Mouse (Mus musculus): Measurements from ENCODE around the gene Adcy4. TPM values are rescaled to one million over a fixed set of nuclear protein-coding genes. Genes with fewer than 3 reads are reported as not detected.
A peak's percentile ranks its signal among the peaks of the same experiment; 100 is the strongest.

Adcy4 gene
- polyA plus RNA-seq, 1 experiment from 2014 or later = 17.7 TPM

- peak overlapping the region; percentile 63 to 79 for H3K27ac ChIP-seq (replicated peaks in 1 of 2; ENCODE audit: control insufficient read depth in 1 of 2, insufficient read depth in 1 of 2, low read depth in 2 of 2, low read length in 2 of 2)
- peak overlapping the region; percentile 80 for H3K9ac ChIP-seq (ENCODE audit: low read length)
- H3K4me1 ChIP-seq (ENCODE audit: control insufficient read depth in 2 of 2, insufficient read depth in 2 of 2, low read length in 2 of 2) = peaks cover 26% of the 10 kb centered on the region in 2 experiments
- no peak for ATAC-seq (ENCODE audit: insufficient number of reproducible peaks, insufficient read depth, low FRiP score, low read depth)
- peak overlapping the region; percentile 59 to 64 for H3K4me3 ChIP-seq (ENCODE audit: control insufficient read depth in 1 of 2, insufficient read depth in 1 of 2, low read depth in 1 of 2, low read length in 2 of 2)
- 0 out of 2 replicates have a peak, but pooled peaks cover 6% of the 10 kb centered on the region for H3K27me3 ChIP-seq (ENCODE audit: control insufficient read depth, insufficient read depth, low read length)
- no peaks in the 10 kb centered on the region for H3K9me3 ChIP-seq (ENCODE audit: control insufficient read depth, low read length)
- H3K36me3 ChIP-seq (ENCODE audit: control insufficient read depth, insufficient read depth, low read length) = peaks cover 6% of the 10 kb centered on the region
- WGBS = 2% methylated on average over 19 of the region's 37 CpGs
- H3K4me2 ChIP-seq (ENCODE audit: low read length) = peak overlapping the region; percentile 82
Observed at GRCm38 (mm10) chr14:55825216-55826051, 41.5 kb upstream of the Adcy4 start.

DNA sequence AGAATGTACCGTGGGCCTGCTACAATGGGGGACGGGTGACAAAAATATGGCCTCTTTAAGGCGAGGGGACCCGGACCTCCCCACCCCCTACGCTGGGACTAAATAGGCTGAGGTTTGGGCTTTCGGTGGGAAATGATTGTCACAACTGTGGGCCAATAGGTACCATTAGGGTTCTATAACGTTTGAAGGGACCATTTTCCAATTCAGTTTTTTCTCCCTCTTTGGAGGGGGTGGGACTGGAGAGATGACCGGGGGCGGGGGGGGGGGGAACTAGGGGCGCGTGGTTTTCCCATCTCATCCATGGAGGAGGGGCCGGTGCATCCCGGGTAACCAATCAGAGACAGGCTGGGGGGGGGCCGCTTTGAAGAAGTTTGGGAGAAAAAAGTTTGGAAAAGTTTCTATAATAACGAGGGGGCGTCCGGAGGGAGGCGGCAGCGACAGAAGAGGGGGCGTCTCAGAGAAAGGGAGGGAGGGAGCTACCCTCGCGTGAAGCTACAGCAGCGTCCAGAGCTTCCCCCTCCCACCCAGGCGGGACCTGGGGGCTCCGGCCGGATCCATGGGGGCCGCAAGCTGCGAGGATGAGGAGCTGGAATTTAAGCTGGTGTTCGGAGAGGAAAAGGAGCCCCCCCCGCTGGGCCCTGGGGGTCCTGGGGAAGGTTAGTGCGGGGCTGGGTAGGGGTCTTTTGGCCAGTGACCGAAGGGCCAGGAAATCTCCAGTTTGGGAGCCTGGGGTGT, 40.8 kb upstream of the Adcy4 start:
- 2% methylated on average over 31 of the region's 32 CpGs for WGBS
- no peak for ATAC-seq (ENCODE audit: insufficient number of reproducible peaks, insufficient read depth, low FRiP score, low read depth)

GRCm38 (mm10) chr14:55824001-55824480, 40.1 kb upstream of the Adcy4 start:
- ATAC-seq (ENCODE audit: insufficient number of reproducible peaks, insufficient read depth, low FRiP score, low read depth) = no peak
- H3K4me2 ChIP-seq (ENCODE audit: low read length) = peak overlapping the region; percentile 82
- H3K27ac ChIP-seq (replicated peaks in 1 of 2; ENCODE audit: control insufficient read depth in 1 of 2, insufficient read depth in 1 of 2, low read depth in 2 of 2, low read length in 2 of 2) = peak overlapping the region; percentile 93 to 96
- peaks cover 26% of the 10 kb centered on the region in 2 experiments for H3K4me1 ChIP-seq (ENCODE audit: control insufficient read depth in 2 of 2, insufficient read depth in 2 of 2, low read length in 2 of 2)
- H3K9me3 ChIP-seq (ENCODE audit: control insufficient read depth, low read length) = no peaks in the 10 kb centered on the region
- peak overlapping the region; percentile 59 to 61 for H3K4me3 ChIP-seq (ENCODE audit: control insufficient read depth in 1 of 2, insufficient read depth in 1 of 2, low read depth in 1 of 2, low read length in 2 of 2)
- H3K9ac ChIP-seq (ENCODE audit: low read length) = peak overlapping the region; percentile 81
- H3K36me3 ChIP-seq (ENCODE audit: control insufficient read depth, insufficient read depth, low read length) = no peaks in the 10 kb centered on the region
- 3% methylated on average over 10 of the region's 10 CpGs for WGBS
- 0 out of 2 replicates have a peak, but pooled peaks cover 6% of the 10 kb centered on the region for H3K27me3 ChIP-seq (ENCODE audit: control insufficient read depth, insufficient read depth, low read length)

More for the DNA sequence above, 40.8 kb upstream of the Adcy4 start:
- Histone ChIP-seq H3K36me3 (ENCODE audit: control insufficient read depth, insufficient read depth, low read length) (peaks cover 3% of the 10 kb centered on the region; the same call in 1 of the 2 replicates), H3K27me3 (ENCODE audit: control insufficient read depth, insufficient read depth, low read length) (0 out of 2 replicates have a peak, but pooled peaks cover 6% of the 10 kb centered on the region), H3K4me3 (ENCODE audit: control insufficient read depth in 1 of 2, insufficient read depth in 1 of 2, low read depth in 1 of 2, low read length in 2 of 2) (peak overlapping the region; percentile 59 to 64), H3K27ac (replicated peaks in 1 of 2; ENCODE audit: control insufficient read depth in 1 of 2, insufficient read depth in 1 of 2, low read depth in 2 of 2, low read length in 2 of 2) (peak overlapping the region; percentile 93 to 96), H3K9me3 (ENCODE audit: control insufficient read depth, low read length) (no peaks in the 10 kb centered on the region), H3K4me2 (ENCODE audit: low read length) (peak overlapping the region; percentile 82), H3K4me1 (ENCODE audit: control insufficient read depth in 2 of 2, insufficient read depth in 2 of 2, low read length in 2 of 2) (peaks cover 26% of the 10 kb centered on the region in 2 experiments), H3K9ac (ENCODE audit: low read length) (peak overlapping the region; percentile 81)

- Histone ChIP-seq H3K9me3 (ENCODE audit: control insufficient read depth, low read length) (no peaks in the 10 kb centered on the region), H3K27ac (replicated peaks in 1 of 2; ENCODE audit: control insufficient read depth in 1 of 2, insufficient read depth in 1 of 2, low read depth in 2 of 2, low read length in 2 of 2) (peak within 1 kb of the TSS; percentile 93 to 96), H3K9ac (ENCODE audit: low read length) (peak within 1 kb of the TSS; percentile 81), H3K27me3 (ENCODE audit: control insufficient read depth, insufficient read depth, low read length) (0 out of 2 replicates have a peak, but pooled peaks cover 6% of the 10 kb centered on the region), H3K4me2 (ENCODE audit: low read length) (peak within 1 kb of the TSS; percentile 82), H3K4me1 (ENCODE audit: control insufficient read depth in 2 of 2, insufficient read depth in 2 of 2, low read length in 2 of 2) (peaks cover 22% of the 10 kb centered on the region in 2 experiments), H3K36me3 (ENCODE audit: control insufficient read depth, insufficient read depth, low read length) (no peaks in the 10 kb centered on the region), H3K4me3 (ENCODE audit: control insufficient read depth in 1 of 2, insufficient read depth in 1 of 2, low read depth in 1 of 2, low read length in 2 of 2) (peak within 1 kb of the TSS; percentile 59 to 61)
- WGBS = under 1% methylated on average over 39 of the region's 46 CpGs
- peak; percentile 87 for ATAC-seq (ENCODE audit: insufficient number of reproducible peaks, insufficient read depth, low FRiP score, low read depth)
Observed at GRCm38 (mm10) chr14:55822991-55823762, 39.3 kb upstream of the Adcy4 start, which contains the start of gene Nfatc4. TSS of gene Nfatc4 (plus strand) at chr14:55823144.

GRCm38 (mm10) chr14:55822435-55822990, 38.6 kb upstream of the Adcy4 start:
- Histone ChIP-seq H3K4me2 (ENCODE audit: low read length) (peak overlapping the region; percentile 82), H3K9ac (ENCODE audit: low read length) (peak overlapping the region; percentile 81), H3K4me3 (ENCODE audit: control insufficient read depth in 1 of 2, insufficient read depth in 1 of 2, low read depth in 1 of 2, low read length in 2 of 2) (peak overlapping the region; percentile 59 to 61), H3K9me3 (ENCODE audit: control insufficient read depth, low read length) (no peaks in the 10 kb centered on the region), H3K27me3 (ENCODE audit: control insufficient read depth, insufficient read depth, low read length) (0 out of 2 replicates have a peak, but pooled peaks cover 6% of the 10 kb centered on the region), H3K4me1 (ENCODE audit: control insufficient read depth in 2 of 2, insufficient read depth in 2 of 2, low read length in 2 of 2) (peaks cover 22% of the 10 kb centered on the region in 2 experiments), H3K36me3 (ENCODE audit: control insufficient read depth, insufficient read depth, low read length) (no peaks in the 10 kb centered on the region), H3K27ac (replicated peaks in 1 of 2; ENCODE audit: control insufficient read depth in 1 of 2, insufficient read depth in 1 of 2, low read depth in 2 of 2, low read length in 2 of 2) (peak overlapping the region; percentile 93 to 96)
- ATAC-seq (ENCODE audit: insufficient number of reproducible peaks, insufficient read depth, low FRiP score, low read depth) = 0 out of 2 replicates have a peak, but pooled peaks have one; percentile 0
- WGBS = 5% methylated on average over 13 of the region's 13 CpGs

GRCm38 (mm10) chr14:55820576-55820975, 36.7 kb upstream of the Adcy4 start:
- no peak overlapping the region for H3K27ac ChIP-seq (replicated peaks in 1 of 2; ENCODE audit: control insufficient read depth in 1 of 2, insufficient read depth in 1 of 2, low read depth in 2 of 2, low read length in 2 of 2)
- 82% methylated on average over 9 of the region's 9 CpGs for WGBS

More at GRCm38 (mm10) chr14:55820576-55820975, 36.7 kb upstream of the Adcy4 start:
- no peaks in the 10 kb centered on the region for H3K36me3 ChIP-seq (ENCODE audit: control insufficient read depth, insufficient read depth, low read length)
- no peaks in the 10 kb centered on the region for H3K27me3 ChIP-seq (ENCODE audit: control insufficient read depth, insufficient read depth, low read length)
- no peak overlapping the region for H3K4me3 ChIP-seq (ENCODE audit: control insufficient read depth in 1 of 2, insufficient read depth in 1 of 2, low read depth in 1 of 2, low read length in 2 of 2)
- no peaks in the 10 kb centered on the region for H3K9me3 ChIP-seq (ENCODE audit: control insufficient read depth, low read length)
- peaks cover 11 to 16% of the 10 kb centered on the region in 2 experiments; a peak in 3 of 4 replicates for H3K4me1 ChIP-seq (ENCODE audit: control insufficient read depth in 2 of 2, insufficient read depth in 2 of 2, low read length in 2 of 2)
- no peak for ATAC-seq (ENCODE audit: insufficient number of reproducible peaks, insufficient read depth, low FRiP score, low read depth)
- no peak overlapping the region for H3K4me2 ChIP-seq (ENCODE audit: low read length)
- H3K9ac ChIP-seq (ENCODE audit: low read length) = no peak overlapping the region

Data from heart, embryonic 14.5 days (tissue).